Mouse (Mus musculus) embryonic stem cell, embryonic (primary cell): Measurements from ENCODE around the gene Stk16.

Experiments used
- CTCF ChIA-PET, 4 experiments: fragments of 300-600 bp in 2 of 4; fragments of 350-600 bp in 2 of 4; sonication (Branson Sonifier 250); formaldehyde crosslinking; loops; one replicate each; lab custom pipeline; 2022; ENCODE audit warnings: inconsistent platforms in 2 of 4; lab: Charles Lee
- POLR2A ChIA-PET, 4 experiments: fragments of 300-600 bp in 2 of 4; fragments of 350-600 bp in 2 of 4; sonication (Branson Sonifier 250); formaldehyde crosslinking; loops; one replicate each; lab custom pipeline; 2022; ENCODE audit warnings: antibody characterized with exemption in 4 of 4, inconsistent platforms in 1 of 4; lab: Charles Lee

The Stk16 gene

DNA sequence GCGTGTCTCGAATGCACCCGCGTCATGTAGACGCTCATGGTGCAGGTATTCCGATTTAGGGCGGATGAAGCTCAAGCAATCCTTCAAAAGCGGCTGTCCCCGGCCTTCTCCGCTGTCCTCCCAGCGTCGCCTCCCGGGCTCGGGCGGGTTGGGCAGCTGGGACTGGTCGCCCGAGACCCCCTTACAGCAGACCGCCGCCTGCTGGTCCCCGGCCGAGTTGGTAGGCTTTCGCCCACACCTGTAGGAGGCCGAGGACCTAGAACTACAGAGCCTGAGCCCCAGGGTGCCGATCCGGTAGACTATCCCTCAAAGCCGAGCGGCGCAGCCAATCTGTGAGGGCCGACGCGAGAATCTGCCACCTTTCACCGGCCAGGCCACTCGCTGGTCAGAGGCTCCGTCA is 8.9 kb downstream of the Stk16 start, which contains the start of gene Tuba4a:
Tuba4a (minus strand) TSS at position 335 of the 400 bp plus-strand sequence.
- CTCF ChIA-PET = interaction anchor here in 3 of 4 experiments (1.0 to 6.2 kb wide), 7 partner anchors 15 to 195 kb away, joined by 3 to 35 read pairs (median 5); partner anchors contain the start of genes Ankzf1 (in 1 of the 3) and Atg9a (in 1 of the 3)

DNA sequence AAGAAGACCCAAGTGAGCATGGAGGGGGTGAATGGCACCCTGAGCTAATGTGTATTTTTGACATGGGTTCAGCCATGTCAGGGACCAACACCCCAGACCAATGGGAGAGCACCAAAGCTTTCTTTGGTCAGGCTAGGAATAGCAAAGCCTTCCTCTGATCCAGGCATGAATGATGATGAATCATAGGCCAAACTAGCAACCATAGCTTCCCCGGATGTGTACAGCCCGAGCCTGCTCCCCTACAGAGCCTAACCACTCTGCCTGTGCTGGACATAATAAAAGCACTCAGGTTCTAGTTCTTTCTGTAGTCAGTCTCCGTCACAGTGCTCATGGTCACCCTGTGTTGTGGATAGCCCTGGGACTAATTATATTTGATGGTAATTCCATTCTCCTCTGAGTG is 10.9 kb downstream of the Stk16 start:
- CTCF ChIA-PET = interaction anchor here in 2 of 4 experiments (0.6 to 6.2 kb wide), 5 partner anchors 13 to 96 kb away, joined by 3 to 35 read pairs (median 4); partner anchors contain the start of genes Abcb6 (in 1 of the 2) and Dnpep (in 1 of the 2)
- POLR2A ChIA-PET = interaction anchor here (0.6 to 8.0 kb wide), 30 partner anchors 8 to 258 kb away, joined by 3 to 109 read pairs (median 6); partner anchors contain the start of genes Ankzf1 (in 3 of the 4), Atg9a (in 3 of the 4), Dnajb2 (in 2 of the 4) and Dnpep (in 2 of the 4)

More for the DNA sequence above, 8.9 kb downstream of the Stk16 start, which contains the start of gene Tuba4a:
- POLR2A ChIA-PET = interaction anchor here (0.5 to 12.5 kb wide), 58 partner anchors 8 to 976 kb away, joined by 3 to 109 read pairs (median 6); partner anchors contain the start of genes A630095N17Rik (in 3 of the 4), Ankzf1 (in 3 of the 4), Atg9a (in 3 of the 4) and Dnajb2 (in 3 of the 4)

DNA sequence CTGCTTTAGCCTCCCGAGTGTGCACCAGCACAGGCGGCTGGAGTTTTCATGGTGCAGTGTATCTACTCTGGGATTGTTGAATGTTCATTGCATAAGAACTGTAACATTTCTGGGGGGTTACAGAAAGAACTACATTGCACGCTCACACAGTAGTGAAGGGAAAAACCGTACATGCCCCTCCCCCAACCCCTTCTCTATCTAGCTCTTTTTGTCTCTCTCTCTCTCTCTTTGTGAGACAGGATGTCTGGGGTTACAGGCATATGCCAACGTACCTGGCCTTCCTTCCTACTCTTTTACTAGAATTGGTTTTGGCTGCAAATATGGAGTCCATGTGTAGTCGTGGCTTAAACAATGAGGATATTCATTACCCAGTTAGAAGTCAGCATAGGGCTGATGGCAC is 12.3 kb downstream of the Stk16 start:
- CTCF ChIA-PET = interaction anchor here in 1 of 4 experiments (1.0 to 1.7 kb wide), 4 partner anchors 11 to 95 kb away, joined by 4 to 5 read pairs (median 4); partner anchors contain the start of gene Dnpep
- POLR2A ChIA-PET = interaction anchor here in 3 of 4 experiments (0.9 to 8.0 kb wide), 16 partner anchors 9 to 54 kb away, joined by 3 to 109 read pairs (median 5); partner anchors contain the start of genes A630095N17Rik (in 2 of the 3), Ankzf1 (in 2 of the 3), Atg9a (in 2 of the 3) and Dnajb2 (in 2 of the 3)

DNA sequence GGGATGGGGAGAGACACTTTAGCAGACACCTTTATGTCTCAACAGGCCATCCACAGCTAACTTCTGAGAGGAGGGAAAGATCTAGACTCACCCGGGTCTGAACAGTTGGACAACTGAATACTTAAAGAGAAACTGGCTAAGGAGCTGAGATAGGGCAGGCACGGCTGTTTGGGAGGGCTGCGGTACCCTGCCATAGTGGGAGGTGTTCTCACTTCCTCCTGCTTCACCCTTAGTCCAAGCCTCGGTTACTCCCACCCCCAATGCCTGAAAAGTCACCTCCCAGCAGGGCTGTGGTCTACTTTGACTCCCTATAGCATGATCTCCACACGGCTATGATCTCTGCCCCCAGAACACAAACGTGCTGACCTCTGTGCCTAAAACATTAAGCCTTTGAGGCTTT is 12.9 kb downstream of the Stk16 start:
- ChIA-PET CTCF (interaction anchor here in 2 of 4 experiments (0.7 to 1.7 kb wide), 5 partner anchors 11 to 1742 kb away, joined by 3 to 5 read pairs (median 4); partner anchors contain the start of gene Dnpep (in 1 of the 2)), POLR2A (interaction anchor here in 3 of 4 experiments (0.9 to 8.0 kb wide), 14 partner anchors 8 to 55 kb away, joined by 3 to 109 read pairs (median 4); partner anchors contain the start of genes A630095N17Rik (in 2 of the 3), Ankzf1 (in 2 of the 3), Atg9a (in 2 of the 3) and Dnajb2 (in 2 of the 3))

DNA sequence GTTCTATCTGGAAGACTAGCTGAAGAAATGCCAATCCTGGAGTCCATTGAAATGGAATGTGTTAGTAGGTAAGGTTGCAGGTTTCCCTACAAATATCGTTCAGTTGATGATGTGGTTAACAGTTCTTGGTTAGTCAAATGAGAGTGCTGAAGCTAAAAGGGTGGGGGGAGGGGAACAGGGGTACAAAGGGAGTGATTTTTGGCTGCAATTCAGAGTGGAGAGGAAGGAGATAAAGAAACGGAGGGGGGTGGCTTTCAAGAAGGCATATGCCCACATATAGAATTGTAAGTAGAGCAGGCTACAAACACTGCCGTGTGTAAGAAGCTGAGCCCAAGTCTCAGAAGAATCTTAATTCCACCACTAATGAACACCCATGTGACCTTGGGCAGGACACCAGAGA is 14.8 kb downstream of the Stk16 start:
- ChIA-PET CTCF (interaction anchor here in 2 of 4 experiments (0.6 to 1.1 kb wide), 5 partner anchors 9 to 122 kb away, joined by 3 to 5 read pairs (median 3); no protein-coding TSS in a partner anchor), POLR2A (interaction anchor here in 2 of 4 experiments (0.8 to 5.2 kb wide), 8 partner anchors 11 to 277 kb away, joined by 3 to 83 read pairs (median 4); partner anchors contain the start of genes Abcb6 (in 2 of the 2), Chpf (in 1 of the 2), Dnajb2 (in 1 of the 2) and Glb1l (in 1 of the 2))

DNA sequence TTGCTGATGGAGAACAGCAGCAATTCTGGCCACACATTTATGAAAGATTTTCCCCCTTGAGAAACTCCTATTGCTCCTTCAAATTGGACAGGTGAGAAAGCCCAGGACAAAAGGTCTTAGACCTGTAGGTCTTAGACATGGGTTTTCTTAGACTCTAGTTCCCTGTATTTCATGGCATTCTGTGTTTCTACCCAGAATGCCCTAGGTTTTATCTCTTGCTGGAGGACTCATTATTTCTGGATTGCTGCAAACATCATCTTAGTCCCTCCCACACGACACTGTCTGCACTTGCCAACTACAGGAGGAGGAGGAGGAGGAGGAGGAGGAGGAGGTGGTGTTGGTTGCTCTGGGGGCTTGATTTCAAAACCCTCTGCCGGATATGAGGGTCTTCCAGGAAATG is 15.5 kb downstream of the Stk16 start:
- CTCF ChIA-PET = interaction anchor here in 2 of 4 experiments (0.7 to 1.1 kb wide), 3 partner anchors 12 to 332 kb away, joined by 3 read pairs; no protein-coding TSS in a partner anchor
- POLR2A ChIA-PET = interaction anchor here in 2 of 4 experiments (0.8 to 5.2 kb wide), 5 partner anchors 10 to 46 kb away, joined by 3 to 83 read pairs (median 8); partner anchors contain the start of genes Abcb6 (in 1 of the 2), Dnajb2 (in 1 of the 2), Glb1l (in 1 of the 2) and Stk16 (in 1 of the 2)

DNA sequence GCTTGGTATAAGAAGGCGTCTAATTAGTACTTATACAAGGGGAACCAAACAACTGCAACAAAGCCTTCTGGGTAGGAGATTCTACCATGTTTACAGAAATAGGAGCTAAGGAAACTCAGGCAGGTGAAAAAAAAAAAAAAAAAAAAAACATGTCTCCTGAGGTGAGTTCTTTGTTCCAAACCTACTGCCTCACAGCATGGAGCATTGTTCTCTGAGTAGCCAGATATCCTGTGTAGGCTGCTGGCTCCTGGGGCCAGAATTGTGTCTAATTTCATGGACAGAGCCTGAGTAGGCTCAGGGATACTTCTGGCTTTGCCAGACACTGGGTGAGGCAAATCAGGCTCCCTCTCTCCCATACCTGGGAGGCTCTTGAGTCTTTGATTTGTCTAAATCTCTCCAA is 17.0 kb downstream of the Stk16 start:
- ChIA-PET POLR2A (interaction anchor here (0.6 to 5.2 kb wide), 31 partner anchors 8 to 443 kb away, joined by 3 to 83 read pairs (median 4); partner anchors contain the start of genes Tuba4a (in 3 of the 4), Dnajb2 (in 2 of the 4), Glb1l (in 2 of the 4) and Stk16 (in 2 of the 4)), CTCF (interaction anchor here in 3 of 4 experiments (0.6 to 1.9 kb wide), 8 partner anchors 15 to 241 kb away, joined by 3 to 8 read pairs (median 3); no protein-coding TSS in a partner anchor)

DNA sequence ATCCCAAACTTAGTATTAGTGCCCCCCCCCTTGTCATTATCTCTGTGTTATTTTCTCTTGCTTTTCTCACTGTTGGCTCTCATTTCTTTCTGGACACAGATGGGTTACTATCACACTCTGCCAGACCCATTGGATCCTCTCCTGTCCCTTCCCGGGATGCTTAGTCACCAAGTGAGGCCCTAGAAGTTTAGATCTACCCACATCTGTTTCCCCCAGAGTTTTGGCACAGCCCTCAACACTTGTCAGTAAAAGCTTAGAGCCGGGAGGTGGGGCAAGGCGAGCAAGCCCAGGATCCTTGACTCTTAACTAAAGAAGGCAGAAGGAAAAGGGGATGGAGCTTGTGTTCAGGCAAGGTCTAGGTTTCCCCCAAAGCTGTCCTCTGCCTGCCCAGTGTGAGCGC is 18.5 kb downstream of the Stk16 start:
- CTCF ChIA-PET = interaction anchor here in 1 of 4 experiments (0.6 kb wide), 1 partner anchor 426 kb away, joined by 3 read pairs; no protein-coding TSS in a partner anchor
- POLR2A ChIA-PET = interaction anchor here in 3 of 4 experiments (0.6 to 5.2 kb wide), 5 partner anchors 10 to 456 kb away, joined by 3 to 83 read pairs (median 6); partner anchors contain the start of genes Glb1l (in 1 of the 3), Stk16 (in 1 of the 3) and Tuba4a (in 1 of the 3)

DNA sequence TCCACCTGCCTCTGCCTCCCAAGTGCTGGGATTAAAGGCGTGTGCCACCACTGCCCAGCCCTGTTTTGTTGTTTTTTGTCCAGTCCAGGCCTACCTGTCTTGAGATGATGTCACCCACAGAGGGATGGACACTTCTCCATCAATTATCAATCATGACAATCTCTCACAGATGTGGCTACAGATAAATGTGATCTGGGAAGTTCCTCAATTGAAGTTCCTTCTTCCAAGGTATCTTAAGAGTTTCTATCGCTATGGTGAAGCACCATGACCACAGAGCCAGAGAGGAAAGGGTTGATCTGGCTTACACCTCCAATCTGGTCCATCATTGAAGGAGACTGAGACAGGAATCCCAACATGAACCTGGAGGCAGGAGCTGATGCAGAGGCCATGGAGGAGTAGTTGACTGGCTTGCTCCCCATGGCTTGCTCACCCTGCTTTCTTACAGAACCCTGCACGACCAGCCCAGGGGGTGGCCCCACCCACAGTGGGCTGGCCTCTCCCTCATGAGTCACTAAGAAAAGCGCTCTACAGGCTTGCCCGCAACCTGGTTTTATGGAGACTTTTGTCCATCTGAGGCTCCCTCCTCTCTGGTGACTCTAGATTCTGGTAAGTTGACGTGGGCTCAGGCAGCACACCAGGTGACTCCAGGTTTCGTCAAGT is 19.8 kb downstream of the Stk16 start:
- CTCF ChIA-PET = interaction anchor here in 2 of 4 experiments (0.6 to 1.4 kb wide), 2 partner anchors 21 to 24 kb away, joined by 5 to 6 read pairs; no protein-coding TSS in a partner anchor
- POLR2A ChIA-PET = interaction anchor here in 2 of 4 experiments (1.1 to 2.4 kb wide), 10 partner anchors 9 to 87 kb away, joined by 3 to 8 read pairs (median 4); partner anchors contain the start of genes Dnpep (in 2 of the 2), Glb1l (in 1 of the 2), Stk16 (in 1 of the 2) and Tuba4a (in 1 of the 2)

DNA sequence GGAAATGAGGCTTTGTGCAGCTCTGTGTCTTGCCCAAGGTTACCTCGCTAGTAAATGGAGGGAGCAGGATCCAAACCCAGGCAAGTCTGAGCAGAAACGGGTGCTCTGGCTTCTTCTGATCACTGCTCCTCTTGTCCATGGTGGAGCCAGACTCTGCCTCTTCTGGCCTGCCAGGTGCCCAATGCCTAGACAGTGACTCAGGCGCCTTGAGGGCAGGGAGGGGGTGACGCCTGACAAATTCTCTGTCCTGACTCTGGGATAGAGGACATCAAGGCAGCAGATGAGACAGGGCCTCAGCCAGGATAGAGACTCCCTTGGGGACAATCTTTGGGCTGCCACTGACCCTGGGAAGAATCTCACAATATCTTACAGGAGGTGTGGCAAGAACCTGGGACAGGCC is 20.6 kb downstream of the Stk16 start:
- POLR2A ChIA-PET = interaction anchor here in 3 of 4 experiments (0.8 to 2.4 kb wide), 15 partner anchors 9 to 86 kb away, joined by 3 to 11 read pairs (median 4); partner anchors contain the start of genes Dnpep (in 2 of the 3), Tuba4a (in 2 of the 3), Zfand2b (in 2 of the 3) and Glb1l (in 1 of the 3)
- CTCF ChIA-PET = interaction anchor here in 2 of 4 experiments (1.2 to 1.8 kb wide), 4 partner anchors 12 to 23 kb away, joined by 3 to 11 read pairs (median 6); no protein-coding TSS in a partner anchor

DNA sequence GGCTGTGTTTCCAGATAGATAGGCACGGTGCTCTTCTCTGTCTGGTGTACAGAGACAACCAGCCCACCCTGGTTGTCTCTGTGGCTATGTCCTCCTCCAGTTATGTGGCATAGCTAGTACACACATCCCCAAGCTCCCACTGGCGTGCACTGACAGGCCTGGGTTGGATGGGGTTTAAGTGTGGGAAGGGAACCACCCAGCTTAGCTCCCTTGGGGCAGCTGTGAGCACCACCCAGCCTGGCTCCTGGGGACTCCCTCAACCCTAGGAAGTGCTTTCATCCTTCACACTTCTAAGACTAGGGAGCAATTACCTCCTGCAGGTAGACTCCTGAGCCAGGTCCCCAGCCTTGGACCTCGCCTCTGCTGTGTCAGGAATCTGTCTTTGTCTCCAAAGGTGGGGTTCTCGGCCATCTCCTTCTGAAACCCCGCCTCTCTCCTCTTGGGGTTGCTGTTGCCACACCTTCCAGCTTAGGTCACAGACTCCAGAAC is 21.1 kb downstream of the Stk16 start, which contains the start of gene A630095N17Rik:
A630095N17Rik (minus strand) TSS at position 439 of the 489 bp plus-strand sequence.
- CTCF ChIA-PET = interaction anchor here in 3 of 4 experiments (0.6 to 1.8 kb wide), 9 partner anchors 11 to 24 kb away, joined by 3 to 11 read pairs (median 5); no protein-coding TSS in a partner anchor

DNA sequence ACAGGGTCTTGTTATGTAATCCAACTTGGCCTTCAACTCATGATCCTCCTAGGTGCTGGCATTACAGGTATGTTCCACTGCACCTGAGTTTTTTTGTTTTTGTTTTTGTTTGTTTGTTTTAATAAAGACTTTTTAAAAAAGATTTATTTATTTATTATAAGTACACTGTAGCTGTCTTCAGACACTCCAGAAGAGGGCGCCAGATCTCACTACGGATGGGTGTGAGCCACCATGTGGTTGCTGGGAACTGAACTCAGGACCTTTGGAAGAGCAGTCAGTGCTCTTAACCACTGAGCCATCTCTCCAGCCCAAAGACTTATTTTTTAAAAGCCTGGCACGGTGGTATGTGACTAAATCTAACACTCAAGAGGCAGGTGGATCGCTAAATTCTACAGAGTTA is 21.9 kb downstream of the Stk16 start:
- CTCF ChIA-PET = interaction anchor here in 2 of 4 experiments (0.6 to 1.8 kb wide), 8 partner anchors 11 to 23 kb away, joined by 3 to 11 read pairs (median 4); no protein-coding TSS in a partner anchor
- POLR2A ChIA-PET = interaction anchor here in 3 of 4 experiments (0.9 to 2.4 kb wide), 10 partner anchors 10 to 85 kb away, joined by 3 to 11 read pairs (median 5); partner anchors contain the start of genes Tuba4a (in 2 of the 3), Ankzf1 (in 1 of the 3), Atg9a (in 1 of the 3) and Dnpep (in 1 of the 3)

More for the DNA sequence above, 21.1 kb downstream of the Stk16 start, which contains the start of gene A630095N17Rik:
- POLR2A ChIA-PET = interaction anchor here in 3 of 4 experiments (0.7 to 2.4 kb wide), 22 partner anchors 9 to 86 kb away, joined by 3 to 11 read pairs (median 4); partner anchors contain the start of genes Dnpep (in 2 of the 3), Tuba4a (in 2 of the 3), Zfand2b (in 2 of the 3) and Ankzf1 (in 1 of the 3)

DNA sequence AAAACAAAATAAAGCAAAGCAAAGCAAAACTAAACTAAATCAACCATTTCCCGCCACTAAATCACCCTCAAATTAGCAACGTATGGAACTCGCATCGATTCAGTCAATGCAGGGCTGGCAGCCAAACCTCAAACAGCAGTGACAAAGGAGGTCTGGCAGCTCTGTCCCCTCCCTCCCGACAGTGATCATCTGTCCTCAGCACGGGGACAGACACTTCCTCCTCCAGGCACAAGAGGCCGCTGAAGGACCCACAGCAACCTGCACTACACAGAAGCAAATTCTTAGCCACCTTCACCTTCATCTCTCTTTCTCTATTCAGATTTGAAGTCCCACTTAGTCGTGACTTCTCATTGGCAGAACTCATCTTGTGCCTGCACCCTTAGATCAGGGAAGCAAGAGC is 24.0 kb downstream of the Stk16 start:
- CTCF ChIA-PET = interaction anchor here (0.5 to 3.7 kb wide), 23 partner anchors 9 to 1103 kb away, joined by 3 to 20 read pairs (median 4); partner anchors contain the start of genes Tuba4a (in 2 of the 4), Dnpep (in 1 of the 4) and Zfand2b (in 1 of the 4)
- POLR2A ChIA-PET = interaction anchor here (0.5 to 4.7 kb wide), 23 partner anchors 10 to 208 kb away, joined by 3 to 109 read pairs (median 4); partner anchors contain the start of genes Tuba4a (in 3 of the 4), Glb1l (in 2 of the 4), Stk16 (in 2 of the 4) and Zfand2b (in 2 of the 4)

DNA sequence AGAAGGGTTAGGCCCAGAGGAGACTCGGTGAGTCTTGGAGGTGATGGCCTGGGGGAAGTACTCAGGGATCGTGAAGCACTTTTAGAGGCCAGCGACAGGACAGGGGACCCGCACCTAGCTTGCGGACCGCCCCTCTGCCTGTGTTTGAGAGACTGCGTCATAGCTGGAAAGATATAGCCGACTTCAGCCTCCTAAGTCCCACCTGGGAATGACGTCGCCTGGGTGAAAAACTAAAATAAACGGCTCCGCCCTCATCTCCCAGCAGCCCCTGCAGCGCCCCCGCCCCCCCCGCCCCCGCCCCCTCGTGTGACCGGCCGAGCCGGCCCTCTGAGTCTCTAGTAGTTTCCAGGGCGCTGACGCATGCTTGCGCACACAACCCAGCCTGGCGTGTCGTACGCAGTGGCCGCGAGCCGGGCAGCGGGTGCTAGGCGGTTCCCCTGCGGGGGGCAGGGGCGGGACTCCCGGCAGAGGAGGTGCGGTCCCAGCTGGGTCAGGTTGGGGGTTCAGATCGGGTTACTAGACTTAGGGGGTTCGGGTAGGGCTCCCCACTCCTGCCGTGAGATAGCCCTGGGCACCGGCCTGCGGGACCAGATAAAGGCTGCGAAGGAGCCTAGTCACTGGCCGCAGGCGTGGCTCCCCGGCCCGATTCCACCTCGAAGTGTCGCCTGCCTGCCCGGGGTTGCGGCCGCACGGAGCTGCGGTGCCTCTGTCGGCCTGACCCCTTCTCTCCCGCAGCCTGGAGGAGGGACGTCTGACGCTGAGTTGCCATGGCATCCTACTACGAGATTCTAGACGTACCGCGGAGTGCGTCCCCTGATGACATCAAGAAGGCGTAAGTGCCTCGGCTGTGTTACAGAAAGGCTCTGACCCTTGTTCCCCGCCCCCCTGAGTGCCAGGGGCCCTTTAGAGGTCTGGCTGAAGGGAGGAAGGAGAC is 25.7 kb downstream of the Stk16 start, which contains the start of gene Dnajb2:
Dnajb2 (plus strand) TSS at position 290 of the 934 bp plus-strand sequence.
- ChIA-PET CTCF (interaction anchor here (0.6 to 3.7 kb wide), 10 partner anchors 8 to 1149 kb away, joined by 3 to 20 read pairs (median 6); no protein-coding TSS in a partner anchor), POLR2A (interaction anchor here (0.6 to 4.7 kb wide), 38 partner anchors 9 to 242 kb away, joined by 3 to 109 read pairs (median 8); partner anchors contain the start of genes Abcb6 (in 2 of the 4), Glb1l (in 2 of the 4), Stk16 (in 2 of the 4) and Tuba4a (in 2 of the 4))
